Comparison of ENCODE assay signal across 11 mouse cellular contexts in the genomic region with DNA sequence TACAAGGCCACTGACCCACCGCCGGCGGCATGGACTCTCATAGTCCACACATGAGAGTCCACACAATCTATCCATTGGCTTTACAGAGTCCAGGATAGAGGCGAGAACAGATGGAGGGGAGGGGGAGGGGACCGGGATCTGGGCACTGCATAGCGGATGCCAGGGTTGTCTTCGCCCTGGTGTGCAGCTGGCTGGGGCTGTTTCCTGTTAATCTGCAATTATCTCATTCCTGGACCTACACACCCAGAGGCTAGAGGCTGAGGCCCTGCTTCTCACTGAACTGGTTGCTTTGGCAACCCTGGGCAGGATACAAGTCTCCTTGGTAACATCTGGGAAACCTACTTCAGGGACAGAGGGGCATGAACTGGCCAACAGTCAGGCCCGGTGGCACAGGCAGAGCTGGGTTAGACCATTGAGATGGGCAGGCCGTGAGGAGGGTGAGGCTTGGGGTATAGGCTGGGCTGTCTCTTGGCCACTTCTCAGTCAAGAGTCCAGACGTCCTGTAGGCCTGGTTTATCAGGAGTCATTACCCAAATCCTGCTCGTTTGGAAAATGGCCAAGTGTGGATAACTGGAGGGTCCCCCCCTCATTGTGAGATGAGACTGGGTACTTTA. TPM values are rescaled to one million over a fixed set of nuclear protein-coding genes. Genes with fewer than 3 reads are reported as not detected.
A peak's percentile ranks its signal among the peaks of the same experiment; 100 is the strongest.
DNase-seq lines count a peak whose midpoint lies in the region; ATAC-seq and TF ChIP-seq lines count a peak whose summit lies in the region.
"Had no signal": no experiment of that assay in that cellular context is flagged by ENCODE, and none has a peak within 500 bp of the region (broad histone marks: within the 10 kb centered on the region; RNA-seq: fewer than 3 reads in every experiment).

No protein-coding gene starts in this region.

- TF ChIP-seq CTCF in cerebellum, adult 2 months (IDR thresholded peaks at IDR 0.05; ENCODE audit: borderline replicate concordance, insufficient read depth, low read depth, low read length): no peak

- no peak overlapping the region for H3K27ac ChIP-seq in hindbrain, embryonic 11.5 days (ENCODE audit: low read depth, low read length)
- no peak overlapping the region for H3K27ac ChIP-seq in hindbrain, embryonic 10.5 days
- H3K27ac ChIP-seq in cerebellum, adult 2 months (ENCODE audit: insufficient read depth, low read length): peak overlapping the region; percentile 91
- peak overlapping the region; percentile 20; the same call in 1 of the 2 replicates for H3K27ac ChIP-seq in forebrain, embryonic 13.5 days
- no peak overlapping the region for H3K27ac ChIP-seq in midbrain, embryonic 16.5 days (ENCODE audit: low read length)
- H3K27ac ChIP-seq: liver, embryonic 14.5 days had no signal

- TF ChIP-seq POLR2A in cerebellum, adult 2 months (IDR thresholded peaks at IDR 0.05; ENCODE audit: borderline replicate concordance, insufficient read depth, low read length): no peak

- peak; percentile 45; the same call in 1 of the 2 replicates for ATAC-seq in hindbrain, embryonic 11.5 days (ENCODE audit: low FRiP score)
- peak; percentile 75; the same call in 1 of the 2 replicates for ATAC-seq in forebrain, embryonic 13.5 days
- peak; percentile 82 for ATAC-seq in midbrain, embryonic 16.5 days
- no peak for ATAC-seq in CD4-positive, CD25-positive, alpha-beta regulatory T cell, adult 4 months

- no peak for DNase-seq in hindbrain, embryonic 11.5 days (ENCODE audit: low spot score)
- no peak for DNase-seq in hindbrain, embryonic 10.5 days (ENCODE audit: low spot score)
- peak; percentile 63 to 81 for DNase-seq in cerebellum, adult 2 months
- no peak for DNase-seq in thymus, postnatal 10 days (ENCODE audit: low spot score in 2 of 2)
- DNase-seq in embryo, embryonic 10.5 days (ENCODE audit: low spot score): no peak
- DNase-seq: adrenal gland, postnatal 25 days had no signal

- WGBS in hindbrain, embryonic 11.5 days: 86% methylated on average over 11 of the region's 11 CpGs
- 84% methylated on average over 11 of the region's 11 CpGs for WGBS in hindbrain, embryonic 10.5 days
- WGBS in cerebellum, adult 2 months: 11% methylated on average over 11 of the region's 11 CpGs
- 53% methylated on average over 11 of the region's 11 CpGs for WGBS in forebrain, embryonic 13.5 days
- 63% methylated on average over 11 of the region's 11 CpGs for WGBS in midbrain, embryonic 16.5 days

- no peak overlapping the region for H3K9ac ChIP-seq in hindbrain, embryonic 11.5 days (ENCODE audit: low read depth, low read length)
- no peak overlapping the region for H3K9ac ChIP-seq in forebrain, embryonic 13.5 days
- H3K9ac ChIP-seq in midbrain, embryonic 16.5 days (ENCODE audit: low read depth, low read length): no peak overlapping the region
- H3K9ac ChIP-seq: liver, embryonic 14.5 days had no signal

- H3K27me3 ChIP-seq in hindbrain, embryonic 11.5 days (ENCODE audit: control insufficient read depth, insufficient read depth, low read length): no peaks in the 10 kb centered on the region
- no peaks in the 10 kb centered on the region for H3K27me3 ChIP-seq in hindbrain, embryonic 10.5 days (ENCODE audit: insufficient read depth, poor library complexity, severe bottlenecking)
- H3K27me3 ChIP-seq in cerebellum, adult 2 months (ENCODE audit: control insufficient read depth, insufficient read depth, low read length): no peaks in the 10 kb centered on the region
- no peaks in the 10 kb centered on the region for H3K27me3 ChIP-seq in forebrain, embryonic 13.5 days
- H3K27me3 ChIP-seq in midbrain, embryonic 16.5 days (ENCODE audit: control insufficient read depth, insufficient read depth, low read depth, low read length): no peaks in the 10 kb centered on the region

- H3K4me2 ChIP-seq in hindbrain, embryonic 11.5 days (replicated peaks; ENCODE audit: low read depth, low read length): no peak overlapping the region
- no peak overlapping the region for H3K4me2 ChIP-seq in forebrain, embryonic 13.5 days
- H3K4me2 ChIP-seq in midbrain, embryonic 16.5 days (ENCODE audit: low read length): no peak overlapping the region

- no peak overlapping the region for H3K4me3 ChIP-seq in hindbrain, embryonic 11.5 days (ENCODE audit: low read depth, low read length)
- no peak overlapping the region for H3K4me3 ChIP-seq in hindbrain, embryonic 10.5 days
- no peak overlapping the region for H3K4me3 ChIP-seq in cerebellum, adult 2 months (replicated peaks; ENCODE audit: insufficient read depth, low read depth, low read length)
- no peak overlapping the region for H3K4me3 ChIP-seq in forebrain, embryonic 13.5 days
- H3K4me3 ChIP-seq in midbrain, embryonic 16.5 days (ENCODE audit: low read depth, low read length): no peak overlapping the region

- 0 out of 2 replicates have a peak, but pooled peaks cover 2% of the 10 kb centered on the region for H3K4me1 ChIP-seq in hindbrain, embryonic 11.5 days (replicated peaks; ENCODE audit: control insufficient read depth, insufficient read depth, low read length)
- H3K4me1 ChIP-seq in hindbrain, embryonic 10.5 days (replicated peaks): peaks cover 22% of the 10 kb centered on the region
- peaks cover 52% of the 10 kb centered on the region for H3K4me1 ChIP-seq in cerebellum, adult 2 months (ENCODE audit: control insufficient read depth, insufficient read depth, low read length)
- peaks cover 12% of the 10 kb centered on the region for H3K4me1 ChIP-seq in forebrain, embryonic 13.5 days
- H3K4me1 ChIP-seq in midbrain, embryonic 16.5 days (ENCODE audit: control insufficient read depth, insufficient read depth, low read length): peaks cover 10% of the 10 kb centered on the region

- H3K36me3 ChIP-seq in hindbrain, embryonic 11.5 days (ENCODE audit: control insufficient read depth, insufficient read depth, low read length): no peaks in the 10 kb centered on the region
- H3K36me3 ChIP-seq in hindbrain, embryonic 10.5 days: no peaks in the 10 kb centered on the region
- H3K36me3 ChIP-seq in forebrain, embryonic 13.5 days (ENCODE audit: poor library complexity, severe bottlenecking): no peaks in the 10 kb centered on the region
- H3K36me3 ChIP-seq in midbrain, embryonic 16.5 days (ENCODE audit: control insufficient read depth, insufficient read depth, low read length): no peaks in the 10 kb centered on the region

- H3K9me3 ChIP-seq in hindbrain, embryonic 11.5 days (ENCODE audit: control insufficient read depth, low read length): no peaks in the 10 kb centered on the region
- H3K9me3 ChIP-seq in hindbrain, embryonic 10.5 days: no peaks in the 10 kb centered on the region
- no peaks in the 10 kb centered on the region for H3K9me3 ChIP-seq in forebrain, embryonic 13.5 days (replicated peaks)
- H3K9me3 ChIP-seq in midbrain, embryonic 16.5 days (replicated peaks; ENCODE audit: control insufficient read depth, low read length, poor library complexity, severe bottlenecking): no peaks in the 10 kb centered on the region

RNA-seq across cellular contexts. Expression of gene Neurl1a, which starts 10.0 kb away (rescaled TPM):
- 2.9 and 3.4 TPM in 2 replicates for polyA plus RNA-seq in hindbrain, embryonic 11.5 days (2014; fragmentation: Nextera tagmentation; extraction: Ambion mirVana)
- 5.7 and 5.9 TPM in 2 replicates for polyA plus RNA-seq in hindbrain, embryonic 10.5 days (2016; fragmentation: Nextera tagmentation; extraction: Ambion mirVana)
- 77.8 and 91.5 TPM in 2 replicates for polyA plus RNA-seq in cerebellum, adult 2 months (2012; rRNA removed)
- polyA plus RNA-seq in forebrain, embryonic 13.5 days (2015; fragmentation: Nextera tagmentation; extraction: Ambion mirVana): 2.8 and 4.4 TPM in 2 replicates
- polyA plus RNA-seq in midbrain, embryonic 16.5 days (2015; fragmentation: Nextera tagmentation; extraction: Ambion mirVana): 15.3 and 15.4 TPM in 2 replicates
- polyA plus RNA-seq in CD4-positive, CD25-positive, alpha-beta regulatory T cell, adult 4 months (2017; shearing (Covaris generic)): under 1 TPM; 0.20 to 0.47 TPM

RNA-seq across cellular contexts. Expression of gene Calhm3, which starts 31.1 kb away (rescaled TPM):
- not detected in 2 replicates for polyA plus RNA-seq in hindbrain, embryonic 11.5 days (2014; fragmentation: Nextera tagmentation; extraction: Ambion mirVana)
- not detected in 2 replicates for polyA plus RNA-seq in hindbrain, embryonic 10.5 days (2016; fragmentation: Nextera tagmentation; extraction: Ambion mirVana)
- not detected in 2 replicates for polyA plus RNA-seq in cerebellum, adult 2 months (2012; rRNA removed)
- not detected in 2 replicates for polyA plus RNA-seq in forebrain, embryonic 13.5 days (2015; fragmentation: Nextera tagmentation; extraction: Ambion mirVana)
- not detected in 2 replicates for polyA plus RNA-seq in midbrain, embryonic 16.5 days (2015; fragmentation: Nextera tagmentation; extraction: Ambion mirVana)
- polyA plus RNA-seq in CD4-positive, CD25-positive, alpha-beta regulatory T cell, adult 4 months (2017; shearing (Covaris generic)): not detected
- polyA plus RNA-seq: large intestine, adult 2 months; liver, embryonic 14.5 days had no signal

RNA-seq across cellular contexts. Expression of gene Calhm1, which starts 44.6 kb away (rescaled TPM):
- polyA plus RNA-seq in hindbrain, embryonic 11.5 days (2014; fragmentation: Nextera tagmentation; extraction: Ambion mirVana): not detected in 2 replicates
- not detected in 2 replicates for polyA plus RNA-seq in hindbrain, embryonic 10.5 days (2016; fragmentation: Nextera tagmentation; extraction: Ambion mirVana)
- polyA plus RNA-seq in cerebellum, adult 2 months (2012; rRNA removed): not detected in 2 replicates
- polyA plus RNA-seq in forebrain, embryonic 13.5 days (2015; fragmentation: Nextera tagmentation; extraction: Ambion mirVana): not detected in 2 replicates
- polyA plus RNA-seq in midbrain, embryonic 16.5 days (2015; fragmentation: Nextera tagmentation; extraction: Ambion mirVana): not detected in 2 replicates
- not detected for polyA plus RNA-seq in CD4-positive, CD25-positive, alpha-beta regulatory T cell, adult 4 months (2017; shearing (Covaris generic))
- polyA plus RNA-seq: large intestine, adult 2 months; liver, embryonic 14.5 days had no signal

RNA-seq across cellular contexts. Expression of gene Calhm2, which starts 50.5 kb away (rescaled TPM):
- polyA plus RNA-seq in hindbrain, embryonic 11.5 days (2014; fragmentation: Nextera tagmentation; extraction: Ambion mirVana): 0.42 and 0.78 TPM in 2 replicates
- polyA plus RNA-seq in hindbrain, embryonic 10.5 days (2016; fragmentation: Nextera tagmentation; extraction: Ambion mirVana): 1.8 and 1.9 TPM in 2 replicates
- 1.3 and 1.4 TPM in 2 replicates for polyA plus RNA-seq in cerebellum, adult 2 months (2012; rRNA removed)
- polyA plus RNA-seq in forebrain, embryonic 13.5 days (2015; fragmentation: Nextera tagmentation; extraction: Ambion mirVana): 1.0 and 1.4 TPM in 2 replicates
- polyA plus RNA-seq in midbrain, embryonic 16.5 days (2015; fragmentation: Nextera tagmentation; extraction: Ambion mirVana): 0.89 and 1.1 TPM in 2 replicates
- 10 to 100 TPM; 13.0 to 27.1 TPM for polyA plus RNA-seq in CD4-positive, CD25-positive, alpha-beta regulatory T cell, adult 4 months (2017; shearing (Covaris generic))

Comparison
In these comparisons a context has a peak if more than half of its experiments do, and no peak if none do; other contexts are left out.
1. DNase-seq: peak in cerebellum, adult 2 months (2 of 2); none in hindbrain, embryonic 11.5 days (single experiment), hindbrain, embryonic 10.5 days (single experiment), thymus, postnatal 10 days (0 of 2) and embryo, embryonic 10.5 days (single experiment).
2. H3K27ac ChIP-seq: peak in cerebellum, adult 2 months (single experiment) and forebrain, embryonic 13.5 days (single experiment); none in hindbrain, embryonic 11.5 days (single experiment), hindbrain, embryonic 10.5 days (single experiment) and midbrain, embryonic 16.5 days (single experiment).